Mouse (Mus musculus) thymus, postnatal 14 days (tissue): Measurements from ENCODE around the gene Myh14.

ENCODE experiments used
- DNase-seq: peaks from one replicate; pipeline ENCODE4 v3.0.0; 2021

The Myh14 gene

GRCm38 (mm10) chr7:44628402-44629034 is 42.1 kb downstream of the Myh14 start:
- no peak for DNase-seq

GRCm38 (mm10) chr7:44626966-44627365 is 43.7 kb downstream of the Myh14 start:
- no peak for DNase-seq

- DNase-seq: no peak
These were observed 44.6 kb downstream of the Myh14 start for GRCm38 (mm10) chr7:44626068-44626385.

GRCm38 (mm10) chr7:44625241-44626067 is 45.2 kb downstream of the Myh14 start:
- DNase-seq: no peak

GRCm38 (mm10) chr7:44624828-44625227 is 45.8 kb downstream of the Myh14 start:
- DNase-seq: no peak

- no peak for DNase-seq
These were observed 46.2 kb downstream of the Myh14 start for GRCm38 (mm10) chr7:44624543-44624826.

- DNase-seq: no peak
These were observed 46.7 kb downstream of the Myh14 start for GRCm38 (mm10) chr7:44623714-44624542.

GRCm38 (mm10) chr7:44617059-44617458 is 53.6 kb downstream of the Myh14 start:
- no peak for DNase-seq

GRCm38 (mm10) chr7:44615987-44616386 is 54.7 kb downstream of the Myh14 start:
- no peak for DNase-seq

- DNase-seq: no peak
These were observed 55.3 kb downstream of the Myh14 start for GRCm38 (mm10) chr7:44615309-44615708.

GRCm38 (mm10) chr7:44614041-44614688 is 56.5 kb downstream of the Myh14 start:
- no peak for DNase-seq

- DNase-seq: no peak
These were observed 58.5 kb downstream of the Myh14 start for GRCm38 (mm10) chr7:44612192-44612591.

- no peak for DNase-seq
These were observed 64.3 kb downstream of the Myh14 start for GRCm38 (mm10) chr7:44606171-44606901.

GRCm38 (mm10) chr7:44605436-44605835 is 65.2 kb downstream of the Myh14 start:
- DNase-seq: no peak

GRCm38 (mm10) chr7:44604619-44605018 is 66.0 kb downstream of the Myh14 start:
- no peak for DNase-seq

- no peak for DNase-seq
These were observed 66.5 kb downstream of the Myh14 start for GRCm38 (mm10) chr7:44604139-44604606.

- no peak for DNase-seq
These were observed 67.3 kb downstream of the Myh14 start for GRCm38 (mm10) chr7:44603186-44603855.

- DNase-seq: no peak
These were observed 68.2 kb downstream of the Myh14 start for GRCm38 (mm10) chr7:44602443-44602842.

- no peak for DNase-seq
These were observed 69.0 kb downstream of the Myh14 start for GRCm38 (mm10) chr7:44601646-44602045.

GRCm38 (mm10) chr7:44600691-44601262 is 69.9 kb downstream of the Myh14 start:
- no peak for DNase-seq

- no peak for DNase-seq
These were observed 72.3 kb downstream of the Myh14 start for GRCm38 (mm10) chr7:44598336-44598735.

GRCm38 (mm10) chr7:44597666-44598065 is 73.0 kb downstream of the Myh14 start:
- DNase-seq: no peak
